Mouse (Mus musculus): ENCODE measurements around the gene Rps29. TPM values are rescaled to one million over a fixed set of nuclear protein-coding genes. Genes with fewer than 3 reads are reported as not detected.

The Rps29 gene
- 36.7 TPM for polyA plus RNA-seq (2014; fragmentation: Illumina TruSeq; extraction: RNeasy Lipid Tissue Mini Kit (QIAGEN cat#74804); ENCODE audit: low read depth, low replicate concordance)

DNA sequence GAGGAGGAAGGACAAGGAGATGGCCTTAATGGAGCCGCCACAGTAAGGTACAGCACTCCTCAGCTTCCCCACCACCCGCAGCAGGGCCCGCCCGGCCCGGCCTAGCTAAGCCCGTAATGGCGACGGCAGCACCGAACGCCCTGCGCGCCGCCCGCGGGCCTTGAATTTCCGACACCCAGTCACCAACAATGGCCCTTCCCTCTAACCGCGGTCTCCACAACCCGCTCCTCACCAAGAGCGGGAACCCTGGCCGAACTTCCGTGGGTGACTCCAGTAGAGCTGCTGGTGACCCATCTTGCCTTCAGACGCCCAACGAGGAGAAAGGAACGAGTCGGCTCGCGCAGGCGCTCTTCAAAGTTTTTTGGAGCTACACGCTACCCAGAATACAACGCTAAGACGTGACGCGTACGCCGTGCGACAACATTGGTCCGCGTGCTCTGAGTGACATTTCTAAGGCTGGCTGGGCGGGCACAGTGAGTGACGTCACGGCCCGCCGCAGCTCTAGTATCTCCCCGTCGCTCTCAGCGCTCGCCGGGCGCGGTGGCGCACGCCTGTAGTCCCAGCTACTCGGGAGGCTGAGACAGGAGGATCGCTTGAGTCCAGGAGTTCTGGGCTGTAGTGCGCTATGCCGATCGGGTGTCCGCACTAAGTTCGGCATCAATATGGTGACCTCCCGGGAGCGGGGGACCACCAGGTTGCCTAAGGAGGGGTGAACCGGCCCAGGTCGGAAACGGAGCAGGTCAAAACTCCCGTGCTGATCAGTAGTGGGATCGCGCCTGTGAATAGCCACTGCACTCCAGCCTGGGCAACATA is at the start of gene Rps29:
Rps29 (minus strand) TSS at position 422 of the 813 bp plus-strand sequence.

DNA sequence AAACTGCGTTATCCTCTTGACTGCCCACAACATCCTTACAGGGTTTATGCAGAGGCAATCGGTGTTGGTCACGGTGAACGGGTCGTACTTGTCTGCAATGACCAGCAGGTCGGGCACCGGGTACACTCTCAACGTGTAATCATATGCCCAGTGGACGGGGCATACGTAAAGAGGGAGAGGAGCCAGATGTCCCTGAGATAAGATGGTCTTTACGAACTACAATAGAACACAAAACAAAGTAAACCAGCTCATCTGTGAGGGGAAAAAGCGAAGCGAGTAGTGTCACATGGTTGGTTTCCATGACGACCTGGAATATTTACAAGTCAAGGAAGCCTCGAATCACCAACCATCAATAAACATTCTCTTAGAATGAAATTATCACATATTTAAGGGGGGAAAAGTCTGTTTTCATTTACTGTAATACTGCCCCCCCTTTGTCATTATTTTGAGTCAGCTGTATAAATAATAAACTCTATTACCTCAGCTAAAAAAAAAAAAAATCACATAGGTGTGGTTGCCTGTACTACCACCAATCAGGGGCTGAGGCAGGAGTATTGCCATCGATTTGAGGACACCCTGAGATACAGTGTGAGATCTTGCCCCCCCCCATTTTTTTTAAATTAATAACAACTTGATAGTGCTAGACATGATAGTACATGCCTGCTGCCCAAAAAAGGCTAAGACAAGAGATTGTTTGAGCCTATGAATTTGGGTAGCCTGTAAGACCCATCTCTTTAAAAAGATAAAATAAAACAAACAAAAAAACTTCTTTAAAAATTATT is 45.3 kb upstream of the Rps29 start, which contains the start of gene Gm49384:
Gm49384 (minus strand) TSS at position 216 of the 782 bp plus-strand sequence.

GRCm38 (mm10) chr12:69198164-69198535 is 39.2 kb upstream of the Rps29 start, which contains the start of gene Dnaaf2:
Dnaaf2 (minus strand) TSS chr12:69198429.

DNA sequence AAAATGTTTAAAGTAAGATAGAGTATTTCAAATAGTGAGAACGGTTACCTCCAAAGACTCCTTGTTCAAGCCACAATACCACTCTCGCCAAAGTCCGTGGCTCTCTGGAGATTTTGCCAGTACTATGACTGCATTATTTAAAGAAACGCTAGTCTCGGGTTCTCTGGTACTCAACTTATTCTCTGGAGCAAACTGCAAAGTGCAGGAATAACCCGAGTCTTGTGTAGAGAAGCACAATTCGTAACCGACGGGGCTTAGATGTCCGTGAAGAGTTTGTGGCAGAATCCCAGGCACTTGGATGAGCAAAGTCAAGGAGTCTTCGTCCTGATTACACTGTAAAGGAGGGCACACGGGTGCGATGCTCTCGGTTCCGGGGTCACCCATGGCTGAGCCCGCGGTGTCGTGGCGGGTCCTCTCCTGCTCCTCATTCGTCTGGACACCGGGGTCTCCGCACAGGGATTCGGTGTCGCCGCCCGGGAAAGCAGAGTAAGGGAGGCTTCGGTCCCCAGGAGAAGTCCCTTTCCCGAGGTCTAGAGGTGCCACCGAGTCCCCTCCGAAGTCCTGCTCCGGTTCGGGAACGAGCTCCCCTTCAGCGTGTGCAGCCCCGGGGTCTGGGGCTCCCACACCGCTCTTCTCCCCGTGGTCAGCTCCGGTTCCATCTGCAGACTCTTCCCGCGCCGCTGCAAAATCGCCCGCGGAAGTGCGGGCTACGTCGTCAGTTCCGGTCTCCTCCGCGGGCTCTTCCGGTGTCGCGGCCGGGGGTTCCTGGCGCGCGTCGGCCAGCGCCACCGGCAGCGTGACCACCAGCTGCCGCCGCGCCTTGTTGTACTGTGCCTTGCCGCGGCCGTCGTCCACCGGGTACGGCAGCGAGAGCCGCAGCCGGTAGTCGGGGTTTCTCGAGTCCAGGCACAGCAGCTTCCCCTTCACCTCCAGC is 37.7 kb upstream of the Rps29 start, which contains the start of gene Gm49383:
Gm49383 (minus strand) TSS at position 661 of the 934 bp plus-strand sequence.

GRCm38 (mm10) chr12:69183583-69184308 is 24.8 kb upstream of the Rps29 start, which contains the start of the genes Rpl36al and Mgat2:
Rpl36al (minus strand) TSS chr12:69184083.
Mgat2 (plus strand) TSS chr12:69184157.

DNA sequence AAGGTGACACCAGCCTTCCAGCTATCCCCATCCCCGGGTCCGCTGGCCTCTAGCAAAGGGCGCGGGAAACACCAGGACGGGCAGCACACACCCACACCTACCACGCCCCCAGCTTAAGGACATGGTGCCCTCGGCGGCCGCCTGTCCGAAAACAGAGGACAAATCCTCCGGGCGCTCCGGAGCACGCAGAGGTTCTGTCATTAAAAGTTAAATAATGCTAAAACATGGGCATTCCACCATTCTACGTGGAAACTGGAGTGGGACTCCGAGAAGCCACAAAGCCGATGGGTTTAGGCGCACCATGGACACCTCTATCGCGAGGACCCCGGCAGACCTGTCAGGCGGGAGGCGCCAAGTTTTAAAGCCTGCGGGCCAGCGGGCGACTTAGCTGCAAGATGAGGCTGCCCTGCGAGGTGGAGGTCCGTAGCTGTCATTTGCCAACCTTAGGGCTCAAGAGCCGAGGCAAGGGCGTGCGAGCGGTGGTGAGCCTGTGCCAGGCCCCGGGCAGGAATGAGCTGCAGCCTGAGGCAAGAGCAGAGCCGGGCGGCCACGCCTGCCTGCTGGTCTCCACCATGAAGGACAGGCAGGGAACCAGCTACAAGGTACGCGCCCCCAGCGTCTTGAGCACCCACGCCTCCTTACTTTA is 9.6 kb upstream of the Rps29 start, which contains the start of gene Lrr1:
Lrr1 (plus strand) TSS at position 354 of the 646 bp plus-strand sequence.

Other genes with a start within 250 kb of the Rps29 start
- gene Lrr1, start 9.6 kb upstream of the Rps29 start, polyA plus RNA-seq (2014; fragmentation: Illumina TruSeq; extraction: RNeasy Lipid Tissue Mini Kit (QIAGEN cat#74804); ENCODE audit: low read depth, low replicate concordance): not detected
- gene Rpl36al, start 24.9 kb upstream of the Rps29 start, polyA plus RNA-seq (2014; fragmentation: Illumina TruSeq; extraction: RNeasy Lipid Tissue Mini Kit (QIAGEN cat#74804); ENCODE audit: low read depth, low replicate concordance): 161 TPM
- gene Mgat2, start 25.0 kb upstream of the Rps29 start, polyA plus RNA-seq (2014; fragmentation: Illumina TruSeq; extraction: RNeasy Lipid Tissue Mini Kit (QIAGEN cat#74804); ENCODE audit: low read depth, low replicate concordance): 195 TPM
- gene Gm49383, start 37.9 kb upstream of the Rps29 start, polyA plus RNA-seq (2014; fragmentation: Illumina TruSeq; extraction: RNeasy Lipid Tissue Mini Kit (QIAGEN cat#74804); ENCODE audit: low read depth, low replicate concordance): 3.4 TPM
- 1.6 TPM for gene Dnaaf2, start 39.2 kb upstream of the Rps29 start, polyA plus RNA-seq (2014; fragmentation: Illumina TruSeq; extraction: RNeasy Lipid Tissue Mini Kit (QIAGEN cat#74804); ENCODE audit: low read depth, low replicate concordance)
- 9.1 TPM for gene Gm49384, start 45.1 kb upstream of the Rps29 start, polyA plus RNA-seq (2014; fragmentation: Illumina TruSeq; extraction: RNeasy Lipid Tissue Mini Kit (QIAGEN cat#74804); ENCODE audit: low read depth, low replicate concordance)
- gene Pole2, start 69.0 kb upstream of the Rps29 start, polyA plus RNA-seq (2014; fragmentation: Illumina TruSeq; extraction: RNeasy Lipid Tissue Mini Kit (QIAGEN cat#74804); ENCODE audit: low read depth, low replicate concordance): 4.6 TPM
- gene Klhdc1, start 82.0 kb upstream of the Rps29 start, polyA plus RNA-seq (2014; fragmentation: Illumina TruSeq; extraction: RNeasy Lipid Tissue Mini Kit (QIAGEN cat#74804); ENCODE audit: low read depth, low replicate concordance): 11.8 TPM
- gene Klhdc2, start 137.5 kb upstream of the Rps29 start, polyA plus RNA-seq (2014; fragmentation: Illumina TruSeq; extraction: RNeasy Lipid Tissue Mini Kit (QIAGEN cat#74804); ENCODE audit: low read depth, low replicate concordance): 131 TPM
- 87.2 TPM for gene Nemf, start 198.0 kb upstream of the Rps29 start, polyA plus RNA-seq (2014; fragmentation: Illumina TruSeq; extraction: RNeasy Lipid Tissue Mini Kit (QIAGEN cat#74804); ENCODE audit: low read depth, low replicate concordance)
- 57.1 TPM for gene Arf6, start 213.0 kb upstream of the Rps29 start, polyA plus RNA-seq (2014; fragmentation: Illumina TruSeq; extraction: RNeasy Lipid Tissue Mini Kit (QIAGEN cat#74804); ENCODE audit: low read depth, low replicate concordance)
- not detected for gene Gm9887, start 213.3 kb upstream of the Rps29 start, polyA plus RNA-seq (2014; fragmentation: Illumina TruSeq; extraction: RNeasy Lipid Tissue Mini Kit (QIAGEN cat#74804); ENCODE audit: low read depth, low replicate concordance)

Data from kidney, adult 10 weeks (tissue).